Mouse (Mus musculus) MEL (cell line): Measurements from ENCODE around the gene Hnrnpa1. TPM values are rescaled to one million over a fixed set of nuclear protein-coding genes. Genes with fewer than 3 reads are reported as not detected.

ENCODE experiments used
- DNase-seq: peaks from one replicate; pipeline ENCODE4 v3.0.0; 2011; ENCODE audit warnings: low read depth, low spot score
- H3K27ac ChIP-seq: 2 replicates; pipeline ENCODE4 v1.5.1; 2012; ENCODE audit warnings: low read depth, mild to moderate bottlenecking, control low read depth, low read length, moderate library complexity; ENCODE audit not compliant: control insufficient read depth
- H3K27me3 ChIP-seq, 2 experiments: fragments of 150-350 bp in 1 of 2; sonication (generic) in 1 of 2; 2 replicates each; pipeline ENCODE4 v1.6.1; 2012; ENCODE audit warnings: low read length in 2 of 2, mild to moderate bottlenecking in 2 of 2, improper control_type of control experiment in 1 of 2, moderate library complexity in 1 of 2; ENCODE audit not compliant: insufficient read depth in 2 of 2, control insufficient read depth in 1 of 2
- H3K36me3 ChIP-seq, 2 experiments: 2 replicates each; pipeline ENCODE4 v1.6.1; 2012 to 2014; ENCODE audit warnings: low read length in 2 of 2, improper control_type of control experiment in 1 of 2, inconsistent platforms in 1 of 2, mild to moderate bottlenecking in 1 of 2; ENCODE audit not compliant: insufficient read depth in 2 of 2, control insufficient read depth in 1 of 2
- H3K4me1 ChIP-seq, 2 experiments: fragments of 150-350 bp in 1 of 2; sonication (generic) in 1 of 2; 2 replicates each; pipeline ENCODE4 v1.6.1; 2012; ENCODE audit warnings: low read length in 2 of 2, improper control_type of control experiment in 1 of 2, mild to moderate bottlenecking in 1 of 2; ENCODE audit not compliant: insufficient read depth in 2 of 2, control insufficient read depth in 1 of 2
- H3K4me3 ChIP-seq, 2 experiments: fragments of 150-350 bp in 1 of 2; sonication (generic) in 1 of 2; 2 replicates each; pipeline ENCODE4 v1.5.1; 2012; ENCODE audit warnings: low read depth in 2 of 2, low read length in 2 of 2, mild to moderate bottlenecking in 2 of 2, moderate library complexity in 2 of 2, control low read depth in 1 of 2, improper control_type of control experiment in 1 of 2; ENCODE audit not compliant: control insufficient read depth in 1 of 2, insufficient read depth in 1 of 2
- H3K79me2 ChIP-seq: 2 replicates; pipeline ENCODE4 v1.6.1; 2012; ENCODE audit warnings: mild to moderate bottlenecking, low read length, moderate library complexity; ENCODE audit not compliant: control insufficient read depth, poor library complexity, insufficient read depth
- H3K9ac ChIP-seq: 2 replicates; pipeline ENCODE4 v1.6.1; 2012; ENCODE audit warnings: low read depth, mild to moderate bottlenecking, control low read depth, low read length, moderate library complexity; ENCODE audit not compliant: control insufficient read depth, poor library complexity, severe bottlenecking
- H3K9me3 ChIP-seq: fragments of 150-350 bp; sonication (generic); replicated peaks from 2 replicates; pipeline ENCODE4 v1.6.1; 2012; ENCODE audit warnings: mild to moderate bottlenecking, low read length, improper control_type of control experiment, moderate library complexity; ENCODE audit not compliant: insufficient read depth
- BHLHE40 ChIP-seq: IDR thresholded peaks from 2 replicates; pipeline ENCODE4 v1.6.1; 2012; ENCODE audit warnings: low read depth, mild to moderate bottlenecking, inconsistent platforms, low read length, improper control_type of control experiment, borderline replicate concordance
- ETS1 ChIP-seq: IDR thresholded peaks from 2 replicates; pipeline ENCODE4 v1.6.1; 2012; ENCODE audit warnings: low read depth, mild to moderate bottlenecking, inconsistent platforms, low read length, improper control_type of control experiment, moderate library complexity
- GABPA ChIP-seq: IDR thresholded peaks from 2 replicates; pipeline ENCODE4 v1.6.1; 2012; ENCODE audit warnings: low read depth, mild to moderate bottlenecking, inconsistent platforms, low read length, improper control_type of control experiment, moderate library complexity
- GATA1 ChIP-seq: IDR thresholded peaks from 2 replicates; pipeline ENCODE4 v1.6.1; 2011; ENCODE audit warnings: low read depth, low read length, improper control_type of control experiment
- HCFC1 ChIP-seq: IDR thresholded peaks from 2 replicates; pipeline ENCODE4 v1.6.1; 2012; ENCODE audit warnings: low read depth, mild to moderate bottlenecking, inconsistent platforms, low read length, improper control_type of control experiment, moderate library complexity
- JUND ChIP-seq: IDR thresholded peaks from 2 replicates; pipeline ENCODE4 v1.6.1; 2011; ENCODE audit warnings: low read depth, mild to moderate bottlenecking, improper control_type of control experiment, low read length
- MAX ChIP-seq: IDR thresholded peaks from 2 replicates; pipeline ENCODE4 v1.6.1; 2011; ENCODE audit warnings: low read length, improper control_type of control experiment
- MAZ ChIP-seq: IDR thresholded peaks from 2 replicates; pipeline ENCODE4 v1.6.1; 2012; ENCODE audit warnings: low read depth, mild to moderate bottlenecking, inconsistent platforms, low read length, improper control_type of control experiment
- MEF2A ChIP-seq: IDR thresholded peaks from 2 replicates; pipeline ENCODE4 v1.6.1; 2014; ENCODE audit warnings: low read depth, mild to moderate bottlenecking, inconsistent platforms, low read length, improper control_type of control experiment; ENCODE audit not compliant: poor library complexity, insufficient replicate concordance, severe bottlenecking; ENCODE audit errors: extremely low read depth
- MXI1 ChIP-seq: IDR thresholded peaks from 2 replicates; pipeline ENCODE4 v1.6.1; 2011; ENCODE audit warnings: mild to moderate bottlenecking, low read depth, low read length, improper control_type of control experiment
- NRF1 ChIP-seq: IDR thresholded peaks from 2 replicates; pipeline ENCODE4 v1.6.1; 2014; ENCODE audit warnings: low read depth, mild to moderate bottlenecking, inconsistent platforms, low read length, improper control_type of control experiment, moderate library complexity; ENCODE audit not compliant: poor library complexity, insufficient read depth, severe bottlenecking
- POLR2A ChIP-seq, 2 experiments: IDR thresholded peaks; 2 replicates each; pipeline ENCODE4 v1.6.1; 2011 to 2012; ENCODE audit warnings: low read length in 2 of 2, mild to moderate bottlenecking in 2 of 2, control low read depth in 1 of 2, improper control_type of control experiment in 1 of 2, low read depth in 1 of 2, moderate library complexity in 1 of 2; ENCODE audit not compliant: control insufficient read depth in 1 of 2, insufficient read depth in 1 of 2, poor library complexity in 1 of 2
- RCOR1 ChIP-seq: IDR thresholded peaks from 2 replicates; pipeline ENCODE4 v1.6.1; 2012; ENCODE audit warnings: low read depth, mild to moderate bottlenecking, inconsistent platforms, low read length, improper control_type of control experiment
- SMC3 ChIP-seq: IDR thresholded peaks from 2 replicates; pipeline ENCODE4 v1.6.1; 2011; ENCODE audit warnings: low read depth, low read length, improper control_type of control experiment
- TAL1 ChIP-seq: IDR thresholded peaks from 2 replicates; pipeline ENCODE4 v1.6.1; 2012; ENCODE audit warnings: mild to moderate bottlenecking, inconsistent platforms, low read length, moderate library complexity, mixed read lengths
- ZMIZ1 ChIP-seq: IDR thresholded peaks from 2 replicates; pipeline ENCODE4 v1.6.1; 2012; ENCODE audit warnings: low read depth, mild to moderate bottlenecking, inconsistent platforms, low read length, improper control_type of control experiment, moderate library complexity
- polyA plus RNA-seq, 2 experiments: library from polyadenylated mRNA; stranded (reverse) in 1 of 2; unstranded in 1 of 2; fragments of >175 nt in 1 of 2; fragments of >200 nt in 1 of 2; gene quantifications; 2 replicates each; pipeline versions ENCODE4 v1.2.1 to v1.2.4; 2012; ENCODE audit warnings: low replicate concordance in 2 of 2, low read depth in 1 of 2; ENCODE audit not compliant: insufficient read length in 2 of 2, insufficient read depth in 1 of 2, missing spikeins in 1 of 2
- total RNA-seq: library from RNA; depleted of rRNA; stranded (reverse); fragments of 300-350 nt; gene quantifications from 2 replicates; pipeline ENCODE4 v1.2.3, GENCODE M21; 2012

Gene Hnrnpa1
- total and polyA plus RNA-seq, 3 experiments, result 322 to 900 TPM; not detected in 1

GRCm38 (mm10) chr15:103216052-103216451 lies 24.2 kb upstream of the Hnrnpa1 start:
- peaks cover 0 to 5% of the 10 kb centered on the region in 2 experiments; a peak in 2 of 4 replicates for H3K4me1 ChIP-seq
- no peak overlapping the region for H3K9ac ChIP-seq
- no peak for DNase-seq
- no peaks in the 10 kb centered on the region for H3K27me3 ChIP-seq
- H3K9me3 ChIP-seq, result no peaks in the 10 kb centered on the region
- H3K4me3 ChIP-seq, result no peak overlapping the region
- peaks cover 16% of the 10 kb centered on the region; the same call in 1 of the 2 replicates for H3K79me2 ChIP-seq
- H3K27ac ChIP-seq, result no peak overlapping the region
- peaks cover 4 to 7% of the 10 kb centered on the region in 2 experiments; a peak in 3 of 4 replicates for H3K36me3 ChIP-seq
- TF ChIP-seq ETS1 (no peak), BHLHE40 (no peak)

DNA sequence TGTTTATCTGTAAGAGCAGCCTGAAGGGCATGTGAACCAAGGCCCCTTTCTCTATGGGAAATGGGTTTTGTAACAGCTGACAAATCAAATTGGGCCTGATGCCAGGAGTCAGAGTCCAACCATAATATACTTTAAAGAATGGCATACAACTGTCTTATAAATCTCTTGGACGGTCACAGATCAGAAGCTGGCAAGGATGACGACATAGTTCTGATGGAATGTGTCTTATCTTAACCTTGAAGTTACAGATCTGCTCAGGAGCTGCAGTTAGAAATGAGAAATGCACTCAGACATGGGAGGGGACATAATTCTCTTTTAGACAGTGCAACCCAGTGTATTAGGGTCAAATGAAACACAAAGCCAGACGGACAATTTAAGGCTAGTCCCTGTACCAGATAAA lies 19.4 kb upstream of the Hnrnpa1 start:
- Histone ChIP-seq H3K27me3 (no peaks in the 10 kb centered on the region), H3K9me3 (no peaks in the 10 kb centered on the region), H3K9ac (no peak overlapping the region), H3K4me1 (peaks cover 0 to 5% of the 10 kb centered on the region in 2 experiments; a peak in 2 of 4 replicates), H3K4me3 (no peak overlapping the region), H3K27ac (no peak overlapping the region), H3K79me2 (peaks cover 27% of the 10 kb centered on the region), H3K36me3 (peaks cover 2 to 4% of the 10 kb centered on the region in 2 experiments; a peak in 3 of 4 replicates)
- TF ChIP-seq MXI1, result no peak
- no peak for TF ChIP-seq ZMIZ1
- no peak for TF ChIP-seq MEF2A
- no peak for TF ChIP-seq GABPA
- no peak for TF ChIP-seq GATA1
- TF ChIP-seq MAZ, result no peak
- no peak for DNase-seq

DNA sequence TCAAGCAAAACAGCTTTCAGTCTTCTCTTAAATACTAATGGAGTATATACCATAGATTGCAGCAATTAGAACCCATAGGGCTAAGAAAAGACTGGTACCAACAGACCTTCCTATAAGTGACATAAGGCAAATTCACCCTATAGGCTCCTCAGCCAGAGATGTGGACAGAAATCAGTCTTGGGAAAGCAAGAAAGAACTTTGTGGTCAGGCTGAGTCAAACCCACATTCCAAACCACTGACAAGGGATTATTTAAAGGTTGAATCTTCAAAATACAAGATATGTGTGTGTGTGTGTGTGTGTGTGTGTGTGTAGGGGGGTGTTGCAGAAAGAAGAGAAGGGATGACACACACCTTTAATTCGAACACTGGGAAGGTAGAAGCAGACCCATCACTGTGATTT lies 18.8 kb upstream of the Hnrnpa1 start:
- H3K4me3 ChIP-seq, result no peak overlapping the region
- peaks cover 2 to 4% of the 10 kb centered on the region in 2 experiments; a peak in 3 of 4 replicates for H3K36me3 ChIP-seq
- no peak for TF ChIP-seq TAL1
- TF ChIP-seq SMC3, result no peak
- TF ChIP-seq JUND, result no peak
- TF ChIP-seq NRF1, result no peak
- no peak for TF ChIP-seq POLR2A (IDR thresholded peaks at IDR 0.05; ENCODE audit: control insufficient read depth in 1 of 2, insufficient read depth in 1 of 2, low read depth in 1 of 2, low read length in 2 of 2, poor library complexity in 1 of 2)
- no peak for TF ChIP-seq HCFC1
- no peak for TF ChIP-seq MAX
- TF ChIP-seq RCOR1, result no peak
- no peak overlapping the region for H3K27ac ChIP-seq
- H3K9me3 ChIP-seq, result no peaks in the 10 kb centered on the region
- no peak for DNase-seq
- H3K4me1 ChIP-seq, result peaks cover 0 to 5% of the 10 kb centered on the region in 2 experiments; a peak in 2 of 4 replicates
- H3K27me3 ChIP-seq, result no peaks in the 10 kb centered on the region
- peaks cover 27% of the 10 kb centered on the region for H3K79me2 ChIP-seq
- H3K9ac ChIP-seq, result no peak overlapping the region
